Comparison of ENCODE assay signal across 9 mouse cellular contexts in the genomic region with DNA sequence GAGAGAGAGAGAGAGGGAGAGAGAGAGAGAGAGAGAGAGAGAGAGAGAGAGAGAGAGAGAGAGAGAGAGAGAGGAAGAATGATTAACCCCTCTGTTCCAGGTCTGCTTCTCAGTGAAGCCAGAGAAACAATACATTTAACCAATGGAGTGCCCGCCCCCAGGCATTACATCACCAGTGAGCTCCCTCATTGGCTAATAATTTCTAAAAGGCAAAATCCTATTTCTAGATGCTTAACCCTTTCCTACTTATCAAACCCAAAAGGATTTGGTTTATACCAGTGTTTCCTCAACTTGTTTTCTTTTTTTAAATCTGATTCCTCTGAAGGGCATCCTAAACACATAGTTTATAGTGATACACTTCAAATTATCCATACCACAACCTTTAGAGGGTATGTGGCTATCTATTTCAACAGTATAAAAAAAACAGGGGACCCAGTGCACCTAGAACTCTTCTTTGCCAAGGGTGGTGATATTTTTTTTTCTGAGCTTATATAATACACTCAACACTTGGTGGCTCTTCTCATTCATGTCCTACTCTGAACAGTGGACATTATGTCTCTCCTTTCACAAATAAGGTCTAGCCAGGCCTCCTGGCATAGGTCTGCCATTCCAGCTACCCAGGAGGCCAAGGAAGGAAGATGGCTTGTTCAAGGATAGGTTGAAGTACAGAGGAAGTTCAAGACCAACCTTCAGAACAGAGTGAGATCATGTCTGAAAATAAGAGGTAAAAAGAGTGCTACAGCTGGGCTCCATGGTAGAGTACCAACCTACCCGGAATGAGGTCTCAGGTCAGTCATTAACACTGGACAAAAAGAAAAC. TPM values are rescaled to one million over a fixed set of nuclear protein-coding genes. Genes with fewer than 3 reads are reported as not detected.
DNase-seq lines count a peak whose midpoint lies in the region; ATAC-seq lines count a peak whose summit lies in the region.
"Had no signal": no experiment of that assay in that cellular context is flagged by ENCODE, and none has a peak within 500 bp of the region (broad histone marks: within the 10 kb centered on the region; RNA-seq: fewer than 3 reads in every experiment).

No protein-coding gene starts in this region.

- H3K9ac ChIP-seq in kidney, embryonic 16.5 days (replicated peaks; ENCODE audit: low read length): peak overlapping the region; percentile 42; the same call in 1 of the 2 replicates
- no peak overlapping the region; the same call in 1 of the 2 replicates for H3K9ac ChIP-seq in embryonic facial prominence, embryonic 14.5 days (ENCODE audit: low read depth, low read length)
- peak overlapping the region; percentile 75 for H3K9ac ChIP-seq in neural tube, embryonic 13.5 days
- H3K9ac ChIP-seq: stomach, embryonic 15.5 days had no signal

- H3K4me2 ChIP-seq in kidney, embryonic 16.5 days (replicated peaks; ENCODE audit: low read depth, low read length): peak overlapping the region; percentile 36; the same call in 1 of the 2 replicates
- H3K4me2 ChIP-seq in embryonic facial prominence, embryonic 14.5 days (ENCODE audit: low read depth, low read length): peak overlapping the region; percentile 33
- H3K4me2 ChIP-seq in neural tube, embryonic 13.5 days: peak overlapping the region; percentile 60

- H3K36me3 ChIP-seq in kidney, embryonic 16.5 days (ENCODE audit: insufficient read depth, low read length): no peaks in the 10 kb centered on the region
- H3K36me3 ChIP-seq in embryonic facial prominence, embryonic 14.5 days (ENCODE audit: control insufficient read depth, insufficient read depth, low read length): no peaks in the 10 kb centered on the region
- no peaks in the 10 kb centered on the region for H3K36me3 ChIP-seq in neural tube, embryonic 13.5 days
- H3K36me3 ChIP-seq: stomach, embryonic 15.5 days had no signal

- no peaks in the 10 kb centered on the region for H3K9me3 ChIP-seq in kidney, embryonic 16.5 days (ENCODE audit: low read length)
- H3K9me3 ChIP-seq in embryonic facial prominence, embryonic 14.5 days (ENCODE audit: control insufficient read depth, low read length): no peaks in the 10 kb centered on the region
- H3K9me3 ChIP-seq in neural tube, embryonic 13.5 days: no peaks in the 10 kb centered on the region
- H3K9me3 ChIP-seq: stomach, embryonic 15.5 days had no signal

- no peak for DNase-seq in kidney, adult 8-10 months
- DNase-seq in embryonic facial prominence, embryonic 14.5 days (ENCODE audit: low spot score): peak; percentile 72
- DNase-seq in layer of hippocampus, postnatal 14 days (ENCODE audit: low spot score in 2 of 2): peak; percentile 29 to 82
- no peak for DNase-seq in urinary bladder, postnatal 25 days (ENCODE audit: low spot score)
- DNase-seq in thymus, postnatal 14 days: no peak

- peaks cover 36% of the 10 kb centered on the region for H3K4me1 ChIP-seq in kidney, embryonic 16.5 days (ENCODE audit: insufficient read depth, low read length)
- no peaks in the 10 kb centered on the region for H3K4me1 ChIP-seq in embryonic facial prominence, embryonic 14.5 days (ENCODE audit: control insufficient read depth, insufficient read depth, low read length)
- peaks cover 35% of the 10 kb centered on the region for H3K4me1 ChIP-seq in neural tube, embryonic 13.5 days (replicated peaks)

- no peak overlapping the region for H3K27ac ChIP-seq in kidney, embryonic 16.5 days (ENCODE audit: low read length)
- no peak overlapping the region for H3K27ac ChIP-seq in embryonic facial prominence, embryonic 14.5 days (replicated peaks; ENCODE audit: low read depth, low read length)
- peak overlapping the region; percentile 87 for H3K27ac ChIP-seq in neural tube, embryonic 13.5 days (replicated peaks)
- H3K27ac ChIP-seq: stomach, embryonic 15.5 days had no signal

- WGBS in kidney, embryonic 16.5 days: 38% methylated on average over 2 of the region's 2 CpGs
- 50% methylated on average over 2 of the region's 2 CpGs for WGBS in embryonic facial prominence, embryonic 14.5 days
- 39% methylated on average over 2 of the region's 2 CpGs for WGBS in neural tube, embryonic 13.5 days

- ATAC-seq in kidney, embryonic 16.5 days (ENCODE audit: low FRiP score, low TSS enrichment): peak; percentile 52; the same call in 1 of the 2 replicates
- ATAC-seq in embryonic facial prominence, embryonic 14.5 days (ENCODE audit: low read depth): peak; percentile 70; the same call in 1 of the 2 replicates
- ATAC-seq in neural tube, embryonic 13.5 days (ENCODE audit: low read depth): peak; percentile 93
- ATAC-seq in erythroblast, adult 5-6 weeks (replicated peaks; ENCODE audit: low FRiP score, poor library complexity, severe bottlenecking): no peak

- H3K27me3 ChIP-seq in kidney, embryonic 16.5 days (ENCODE audit: insufficient read depth, low read length): no peaks in the 10 kb centered on the region
- no peaks in the 10 kb centered on the region for H3K27me3 ChIP-seq in embryonic facial prominence, embryonic 14.5 days (replicated peaks; ENCODE audit: control insufficient read depth, insufficient read depth, low read length)
- H3K27me3 ChIP-seq in neural tube, embryonic 13.5 days: no peaks in the 10 kb centered on the region
- H3K27me3 ChIP-seq: stomach, embryonic 15.5 days had no signal

- no peak overlapping the region for H3K4me3 ChIP-seq in kidney, embryonic 16.5 days (ENCODE audit: low read length)
- peak overlapping the region; percentile 6; the same call in 1 of the 2 replicates for H3K4me3 ChIP-seq in embryonic facial prominence, embryonic 14.5 days (ENCODE audit: low read depth, low read length)
- H3K4me3 ChIP-seq in neural tube, embryonic 13.5 days: peak overlapping the region; percentile 44
- H3K4me3 ChIP-seq: stomach, embryonic 15.5 days had no signal

RNA-seq across cellular contexts. Expression of a gene that starts 6.4 kb away (rescaled TPM):
- polyA plus RNA-seq in kidney, embryonic 16.5 days (2015; fragmentation: Nextera tagmentation; extraction: Ambion mirVana): 7.4 and 9.4 TPM in 2 replicates
- 2.0 and 2.4 TPM in 2 replicates for polyA plus RNA-seq in embryonic facial prominence, embryonic 14.5 days (2014; fragmentation: Nextera tagmentation; extraction: Ambion mirVana)
- 10 to 100 TPM; 27.1 to 28.4 TPM for total RNA-seq in layer of hippocampus, postnatal 14 days (2021)
- polyA plus RNA-seq in neural tube, embryonic 13.5 days (2015; fragmentation: Nextera tagmentation; extraction: Ambion mirVana): 14.7 and 16.5 TPM in 2 replicates
- total RNA-seq in erythroblast, adult 5-6 weeks (2015; ENCODE audit: low replicate concordance): not detected in 2 replicates
- 0.77 and 0.84 TPM in 2 replicates for total RNA-seq in erythroblast, adult 5-6 weeks (2017; ENCODE audit: low replicate concordance)

Comparison
In these comparisons a context has a peak if more than half of its experiments do, and no peak if none do; other contexts are left out.
1. DNase-seq: peak in embryonic facial prominence, embryonic 14.5 days (single experiment) and layer of hippocampus, postnatal 14 days (2 of 2); none in kidney, adult 8-10 months (0 of 2), urinary bladder, postnatal 25 days (single experiment) and thymus, postnatal 14 days (single experiment).
2. Peak in every context shown above with its lines, with median percentiles within 50 percentile points of each other: H3K4me2 ChIP-seq.